Mouse (Mus musculus): ENCODE measurements around the gene Zfp609.

- TF ChIP-seq EP300 (IDR thresholded peaks at IDR 0.05; ENCODE audit: insufficient read depth, low read depth, low read length) (no peak), POLR2A (IDR thresholded peaks at IDR 0.05; ENCODE audit: insufficient read depth, low read length) (no peak)
Observed at GRCm38 (mm10) chr9:65828511-65828910, 1.1 kb upstream of the Zfp609 start.

All from ES-Bruce4 (cell line).